Mouse (Mus musculus) myocyte (in vitro differentiated cells): Measurements from ENCODE around the gene Kalrn. TPM values are rescaled to one million over a fixed set of nuclear protein-coding genes. Genes with fewer than 3 reads are reported as not detected.

Experiments
- H3K27me3 ChIP-seq: one replicate; pipeline ENCODE4 v1.6.1; 2011; ENCODE audit not compliant: control insufficient read depth, insufficient read depth, insufficient read length
- H3K36me3 ChIP-seq: one replicate; pipeline ENCODE4 v1.6.1; 2011; ENCODE audit not compliant: control insufficient read depth, insufficient read depth
- H3K4me2 ChIP-seq: one replicate; pipeline ENCODE4 v1.6.1; 2011; ENCODE audit warnings: low read depth, control low read depth
- H3K4me3 ChIP-seq: one replicate; pipeline ENCODE4 v1.5.1; 2011; ENCODE audit warnings: mild to moderate bottlenecking, control low read depth, moderate library complexity
- H3K79me2 ChIP-seq: one replicate; pipeline ENCODE4 v1.6.1; 2011; ENCODE audit not compliant: control insufficient read depth, insufficient read depth
- H3ac ChIP-seq: one replicate; pipeline ENCODE4 v1.6.1; 2011; ENCODE audit not compliant: control insufficient read depth, insufficient read length
- CEBPB ChIP-seq: IDR thresholded peaks from 2 replicates; pipeline ENCODE4 v1.6.1; 2011; ENCODE audit warnings: mild to moderate bottlenecking, moderate library complexity; ENCODE audit not compliant: poor library complexity, insufficient read depth, severe bottlenecking
- E2F4 ChIP-seq: IDR thresholded peaks from one replicate; pipeline ENCODE4 v1.6.1; 2011; ENCODE audit warnings: mild to moderate bottlenecking, control low read depth, moderate library complexity; ENCODE audit not compliant: insufficient read depth
- MAX ChIP-seq: IDR thresholded peaks from one replicate; pipeline ENCODE4 v1.6.1; 2011; ENCODE audit warnings: low read depth, mild to moderate bottlenecking, control low read depth
- MYOD1 ChIP-seq, 3 experiments: IDR thresholded peaks; one replicate each; pipeline ENCODE4 v1.6.1; 2011; ENCODE audit warnings: control low read depth in 2 of 3, low read depth in 2 of 3, mild to moderate bottlenecking in 2 of 3, moderate library complexity in 1 of 3; ENCODE audit not compliant: insufficient read length in 2 of 3, control insufficient read depth in 1 of 3
- MYOG ChIP-seq, 3 experiments: IDR thresholded peaks; one replicate each; pipeline ENCODE4 v1.6.1; 2011; ENCODE audit warnings: control low read depth in 2 of 3, low read depth in 2 of 3, mild to moderate bottlenecking in 2 of 3; ENCODE audit not compliant: insufficient read length in 2 of 3, control insufficient read depth in 1 of 3, insufficient read depth in 1 of 3
- POLR2A ChIP-seq: IDR thresholded peaks from one replicate; pipeline ENCODE4 v1.6.1; 2011; ENCODE audit warnings: low read depth, mild to moderate bottlenecking, control low read depth, moderate library complexity; ENCODE audit not compliant: insufficient read length
- POLR2AphosphoS2 ChIP-seq: IDR thresholded peaks from one replicate; pipeline ENCODE4 v1.6.1; 2011; ENCODE audit warnings: low read depth, control low read depth; ENCODE audit not compliant: insufficient read length
- REST ChIP-seq: IDR thresholded peaks from one replicate; pipeline ENCODE4 v1.6.1; 2011; ENCODE audit warnings: mild to moderate bottlenecking, control low read depth, moderate library complexity; ENCODE audit not compliant: insufficient read depth, insufficient read length
- SRF ChIP-seq: IDR thresholded peaks from one replicate; pipeline ENCODE4 v1.6.1; 2011; ENCODE audit warnings: low read depth; ENCODE audit not compliant: control insufficient read depth, insufficient read length
- TCF12 ChIP-seq: IDR thresholded peaks from one replicate; pipeline ENCODE4 v1.6.1; 2011; ENCODE audit warnings: mild to moderate bottlenecking, control low read depth; ENCODE audit not compliant: poor library complexity, insufficient read depth, severe bottlenecking
- TCF3 ChIP-seq: IDR thresholded peaks from one replicate; pipeline ENCODE4 v1.6.1; 2011; ENCODE audit warnings: low read depth, control low read depth; ENCODE audit not compliant: insufficient read length
- USF1 ChIP-seq: IDR thresholded peaks from one replicate; pipeline ENCODE4 v1.6.1; 2011; ENCODE audit warnings: low read depth, mild to moderate bottlenecking, control low read depth, moderate library complexity
- polyA plus RNA-seq: library from polyadenylated mRNA; unstranded; fragments of >200 nt; fragmentation: generic; extraction: Trizol; gene quantifications from one replicate; pipeline ENCODE4 v1.2.1, GENCODE M21; 2012; ENCODE audit warnings: missing spikeins

The Kalrn gene
- polyA plus RNA-seq, 1 experiment: 5.5 TPM

DNA sequence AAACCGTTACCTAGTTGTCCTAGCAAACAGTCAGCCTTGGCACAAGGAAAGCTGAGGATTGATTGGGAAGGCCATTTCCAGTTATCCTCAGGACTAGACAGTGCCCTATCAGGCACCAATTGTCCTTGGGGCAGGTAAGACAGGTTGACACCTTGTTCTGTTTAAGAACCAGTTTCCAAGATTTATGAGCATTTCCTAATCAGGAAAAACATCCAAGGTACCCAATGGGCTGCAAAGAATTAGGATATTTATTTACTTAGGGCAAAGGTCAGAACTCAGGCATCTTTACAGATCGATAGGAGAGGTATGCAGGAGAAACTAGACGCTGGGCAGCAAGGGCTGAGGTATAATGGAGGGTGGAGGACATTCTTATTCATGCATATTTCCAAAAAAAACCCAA is 503.9 kb downstream of the Kalrn start:
- Histone ChIP-seq H3K79me2 (no peaks in the 10 kb centered on the region), H3ac (no peak overlapping the region), H3K4me3 (no peak overlapping the region), H3K4me2 (no peak overlapping the region), H3K27me3 (no peaks in the 10 kb centered on the region), H3K36me3 (no peaks in the 10 kb centered on the region)
- TF ChIP-seq MAX (no peak), POLR2A (no peak), MYOG (IDR thresholded peaks at IDR 0.05; ENCODE audit: control insufficient read depth in 1 of 3, insufficient read depth in 1 of 3, insufficient read length in 2 of 3, low read depth in 2 of 3) (no peak), E2F4 (no peak), CEBPB (no peak), REST (no peak), USF1 (no peak), SRF (no peak), TCF12 (no peak), TCF3 (no peak)

- TF ChIP-seq TCF12: no peak
- Histone ChIP-seq H3K4me2 (no peak overlapping the region), H3K4me3 (no peak overlapping the region), H3ac (no peak overlapping the region), H3K27me3 (no peaks in the 10 kb centered on the region), H3K79me2 (no peaks in the 10 kb centered on the region), H3K36me3 (no peaks in the 10 kb centered on the region)
Measured at GRCm38 (mm10) chr16:34066922-34067321, 506.4 kb downstream of the Kalrn start.

DNA sequence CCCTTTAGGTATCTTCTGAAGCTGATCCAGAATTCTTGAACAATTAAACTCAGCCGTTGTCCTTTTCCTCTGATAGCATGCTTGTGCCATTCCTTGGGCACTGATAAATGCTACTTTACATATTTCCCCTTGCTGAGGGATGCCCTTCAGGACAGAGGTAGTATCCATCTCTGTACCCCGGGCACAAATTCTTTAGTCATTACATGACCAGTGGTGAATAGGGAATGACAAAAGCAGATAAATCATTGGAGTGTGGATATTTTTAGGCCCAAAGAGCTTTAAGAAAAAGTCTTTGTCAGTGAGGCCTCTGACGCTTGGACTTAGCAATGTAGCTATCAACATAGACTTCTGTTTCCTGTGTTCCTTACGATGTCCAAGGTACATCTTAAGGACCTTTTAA is 507.0 kb downstream of the Kalrn start:
- Histone ChIP-seq H3K27me3 (no peaks in the 10 kb centered on the region), H3K4me3 (no peak overlapping the region), H3ac (no peak overlapping the region), H3K4me2 (no peak overlapping the region), H3K79me2 (no peaks in the 10 kb centered on the region), H3K36me3 (no peaks in the 10 kb centered on the region)
- no peak for TF ChIP-seq TCF3
- no peak for TF ChIP-seq USF1
- TF ChIP-seq POLR2AphosphoS2: no peak
- TF ChIP-seq MYOD1 (IDR thresholded peaks at IDR 0.05; ENCODE audit: control insufficient read depth in 1 of 3, insufficient read length in 2 of 3, low read depth in 2 of 3): no peak
- no peak for TF ChIP-seq MAX
- TF ChIP-seq SRF: no peak
- TF ChIP-seq E2F4: no peak
- no peak for TF ChIP-seq CEBPB
- TF ChIP-seq MYOG (IDR thresholded peaks at IDR 0.05; ENCODE audit: control insufficient read depth in 1 of 3, insufficient read depth in 1 of 3, insufficient read length in 2 of 3, low read depth in 2 of 3): no peak
- no peak for TF ChIP-seq POLR2A
- TF ChIP-seq TCF12: no peak
- TF ChIP-seq REST: no peak

DNA sequence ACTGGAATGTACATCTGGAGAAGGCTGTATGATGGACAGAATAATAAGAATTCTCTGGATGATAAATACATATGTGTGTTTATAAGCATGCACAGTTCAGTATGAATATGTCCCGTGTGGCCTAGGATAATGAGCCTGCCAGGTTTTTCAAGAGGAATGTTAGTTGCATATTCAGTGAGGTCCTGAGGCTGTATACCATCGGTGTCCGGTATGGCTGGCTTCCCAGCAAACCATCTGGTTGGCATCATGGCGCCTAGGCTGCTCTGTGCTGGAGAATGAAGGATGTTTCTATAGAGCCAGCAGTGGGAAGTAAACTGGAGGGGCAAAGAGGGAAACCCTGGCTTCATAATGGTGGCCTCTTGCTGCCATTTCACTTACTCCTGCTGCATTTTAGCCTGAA is 510.0 kb downstream of the Kalrn start:
- Histone ChIP-seq H3K4me3 (no peak overlapping the region), H3ac (no peak overlapping the region), H3K79me2 (no peaks in the 10 kb centered on the region), H3K36me3 (no peaks in the 10 kb centered on the region), H3K27me3 (no peaks in the 10 kb centered on the region), H3K4me2 (no peak overlapping the region)
- TF ChIP-seq E2F4 (no peak), SRF (no peak), USF1 (no peak)

GRCm38 (mm10) chr16:34061661-34062060 is 511.7 kb downstream of the Kalrn start:
- H3K36me3 ChIP-seq: no peaks in the 10 kb centered on the region
- no peak overlapping the region for H3K4me2 ChIP-seq
- no peak overlapping the region for H3ac ChIP-seq
- no peak overlapping the region for H3K4me3 ChIP-seq
- H3K27me3 ChIP-seq: no peaks in the 10 kb centered on the region
- no peaks in the 10 kb centered on the region for H3K79me2 ChIP-seq
- no peak for TF ChIP-seq POLR2AphosphoS2
- TF ChIP-seq TCF12: no peak
- no peak for TF ChIP-seq MYOG (IDR thresholded peaks at IDR 0.05; ENCODE audit: control insufficient read depth in 1 of 3, insufficient read depth in 1 of 3, insufficient read length in 2 of 3, low read depth in 2 of 3)
- TF ChIP-seq E2F4: no peak
- no peak for TF ChIP-seq POLR2A
- no peak for TF ChIP-seq TCF3
- TF ChIP-seq MAX: no peak

- TF ChIP-seq E2F4 (no peak), REST (no peak), TCF12 (no peak), TCF3 (no peak), CEBPB (no peak), MYOD1 (IDR thresholded peaks at IDR 0.05; ENCODE audit: control insufficient read depth in 1 of 3, insufficient read length in 2 of 3, low read depth in 2 of 3) (no peak), USF1 (no peak), POLR2AphosphoS2 (no peak)
Measured at GRCm38 (mm10) chr16:34058611-34059010, 514.7 kb downstream of the Kalrn start.

More at GRCm38 (mm10) chr16:34058611-34059010, 514.7 kb downstream of the Kalrn start:
- Histone ChIP-seq H3ac (no peak overlapping the region), H3K27me3 (no peaks in the 10 kb centered on the region), H3K4me2 (no peak overlapping the region), H3K79me2 (no peaks in the 10 kb centered on the region), H3K36me3 (no peaks in the 10 kb centered on the region), H3K4me3 (no peak overlapping the region)
